Mouse (Mus musculus): ENCODE measurements around the gene H2-DMb2.
A peak's percentile ranks its signal among the peaks of the same experiment; 100 is the strongest.

The H2-DMb2 gene

DNA sequence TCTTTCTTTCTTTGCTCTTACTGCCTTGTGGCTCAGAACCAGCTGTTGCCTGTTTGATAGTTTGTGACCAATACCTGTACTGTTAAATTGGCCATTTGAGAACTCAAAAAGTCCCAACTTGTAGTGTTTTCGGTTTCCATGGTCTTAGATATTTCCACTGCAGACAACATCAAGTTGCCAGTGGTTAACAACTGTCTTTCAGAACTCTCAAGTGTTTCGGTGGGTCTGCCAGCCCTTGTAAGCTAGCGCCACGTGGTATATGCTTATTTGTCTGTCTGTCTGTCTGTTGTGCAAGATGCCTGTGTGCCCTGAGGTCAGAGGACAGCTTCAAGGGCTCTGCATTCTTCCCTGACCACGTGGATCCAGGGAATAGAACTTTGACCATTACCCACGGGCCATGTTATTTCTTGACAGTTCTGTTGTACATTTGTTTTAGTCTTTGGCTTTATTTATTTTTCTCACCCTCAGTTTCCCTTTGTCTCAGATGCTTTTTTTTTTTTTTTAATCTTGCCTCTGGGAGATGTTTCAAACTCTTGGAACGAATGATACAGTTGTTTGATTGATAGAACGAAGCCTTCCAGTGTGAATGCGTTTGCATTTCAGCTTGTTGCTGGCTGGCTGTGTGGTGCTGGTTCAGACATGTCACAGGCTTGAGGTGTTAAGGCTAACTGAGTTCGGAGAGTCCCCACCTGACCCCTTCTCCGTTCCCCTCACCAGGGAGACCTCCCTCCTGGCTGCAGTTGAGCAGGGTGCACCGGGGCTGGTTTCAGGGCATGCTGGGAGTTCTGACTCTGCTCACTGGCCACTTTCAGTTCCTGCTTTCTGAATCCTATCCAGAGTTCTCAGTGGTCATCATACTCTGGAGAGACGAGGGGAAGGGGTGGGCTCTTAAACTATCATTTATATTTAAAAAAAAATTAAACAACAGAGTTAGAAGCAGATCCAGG, 37.1 kb downstream of the H2-DMb2 start:
- no peak for DNase-seq (ENCODE audit: low spot score)

DNA sequence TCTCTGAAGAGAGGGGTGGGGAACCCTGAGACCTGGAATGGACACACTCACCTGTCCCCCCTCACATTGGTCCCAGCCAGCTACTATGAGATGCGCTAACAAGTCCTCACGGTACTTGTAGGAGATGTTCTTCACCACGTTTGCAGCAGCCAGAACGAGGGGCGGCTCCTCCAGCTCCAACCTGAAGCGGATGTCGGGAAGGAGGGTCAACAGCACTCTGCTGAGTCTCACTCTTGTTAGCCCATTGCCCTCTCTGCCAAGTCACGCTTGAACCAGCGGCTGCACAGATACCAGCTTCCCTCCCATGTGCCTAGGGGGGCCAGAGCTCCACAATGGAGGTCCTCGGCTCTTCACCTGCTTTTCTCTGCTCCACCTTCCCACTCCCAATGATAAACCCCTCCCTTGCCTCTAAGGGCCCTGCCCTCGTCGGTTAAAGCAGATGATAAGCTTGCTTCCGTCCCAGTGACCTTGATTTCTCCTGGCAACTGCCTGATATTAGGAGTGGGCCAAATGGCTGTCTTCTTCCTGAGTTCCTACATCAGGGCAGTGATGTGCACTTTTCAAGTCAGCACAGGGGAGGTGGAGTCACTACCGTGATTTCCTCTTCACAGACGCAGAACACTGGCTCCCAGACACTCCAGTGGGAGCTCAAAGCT, 40.6 kb downstream of the H2-DMb2 start:
- DNase-seq (ENCODE audit: low spot score): no peak

DNA sequence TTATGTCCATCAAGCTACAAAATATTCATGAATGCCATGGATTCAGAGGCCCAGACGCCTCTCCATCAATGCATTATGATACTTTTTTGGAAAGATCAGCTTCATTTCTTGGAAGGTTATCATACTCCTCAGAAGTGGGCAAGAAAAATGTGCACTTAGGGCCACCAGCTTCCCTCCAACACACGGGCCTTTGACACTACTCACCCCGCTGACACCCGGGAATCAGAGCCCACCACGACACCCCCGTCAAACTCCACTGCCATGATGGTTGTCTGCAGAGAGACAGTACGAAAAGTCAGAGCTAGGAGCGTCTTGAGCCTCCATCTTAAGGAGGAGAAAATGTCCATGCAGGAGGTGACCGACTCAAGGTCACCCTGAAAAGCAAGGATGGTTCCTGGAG, 42.4 kb downstream of the H2-DMb2 start:
- DNase-seq (ENCODE audit: low spot score): no peak

DNA sequence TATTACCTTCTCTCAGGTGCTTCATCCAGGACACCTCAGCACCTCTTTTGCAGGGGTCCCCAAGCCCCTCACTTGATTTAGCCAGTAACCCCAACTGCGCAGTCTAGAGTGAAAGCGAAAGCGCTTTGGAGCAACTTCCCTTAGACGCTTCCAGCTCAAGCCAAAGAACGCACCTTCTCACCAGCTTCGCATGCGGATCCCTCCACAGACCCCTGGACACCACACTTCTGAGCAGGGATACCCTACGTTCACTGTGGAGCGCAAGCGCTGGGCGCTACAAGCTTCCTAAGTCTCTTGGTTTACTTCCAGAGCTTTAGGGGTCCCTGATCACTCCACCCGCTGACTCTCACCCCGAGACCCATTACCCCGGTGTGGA, 43.8 kb downstream of the H2-DMb2 start:
- peak; percentile 47 for DNase-seq (ENCODE audit: low spot score)

DNA sequence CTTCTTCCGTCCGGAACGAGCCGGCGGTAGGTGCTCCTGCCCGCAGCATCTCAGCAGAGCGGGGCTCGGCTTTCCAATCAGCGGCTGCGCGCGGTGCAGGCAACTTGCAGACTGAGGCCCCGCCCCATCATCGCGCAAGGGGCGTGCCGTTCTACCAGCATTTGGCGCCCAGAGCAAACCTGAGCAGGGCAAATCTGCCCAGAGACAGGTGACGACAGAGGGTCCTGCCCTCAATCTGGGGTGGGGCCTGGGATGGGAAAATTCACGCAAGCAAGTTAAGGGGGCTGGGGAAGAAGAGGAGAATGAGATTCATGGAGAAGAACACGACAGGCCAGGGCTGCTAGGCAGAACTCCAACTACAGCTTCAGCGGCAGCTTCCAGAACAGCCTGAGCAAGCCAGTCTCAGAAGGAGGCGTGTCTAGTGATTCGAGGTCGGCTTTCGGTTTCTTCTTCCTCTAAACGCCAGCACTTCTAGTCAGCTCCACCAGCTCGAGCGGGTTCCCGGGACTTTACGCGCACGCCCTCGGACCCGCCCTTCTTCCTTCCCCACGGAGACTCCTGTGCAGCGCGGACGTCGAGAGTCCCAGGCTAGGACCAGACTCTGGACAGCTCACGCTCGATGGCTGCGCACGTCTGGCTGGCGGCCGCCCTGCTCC, 44.3 kb downstream of the H2-DMb2 start, which contains the start of the genes Tap1 and Psmb9:
TSS of gene Tap1 (plus strand) at position 293 of the 656 bp plus-strand sequence.
TSS of gene Psmb9 (minus strand) at position 504 of the 656 bp plus-strand sequence.
- peak; percentile 98 for DNase-seq (ENCODE audit: low spot score)

DNA sequence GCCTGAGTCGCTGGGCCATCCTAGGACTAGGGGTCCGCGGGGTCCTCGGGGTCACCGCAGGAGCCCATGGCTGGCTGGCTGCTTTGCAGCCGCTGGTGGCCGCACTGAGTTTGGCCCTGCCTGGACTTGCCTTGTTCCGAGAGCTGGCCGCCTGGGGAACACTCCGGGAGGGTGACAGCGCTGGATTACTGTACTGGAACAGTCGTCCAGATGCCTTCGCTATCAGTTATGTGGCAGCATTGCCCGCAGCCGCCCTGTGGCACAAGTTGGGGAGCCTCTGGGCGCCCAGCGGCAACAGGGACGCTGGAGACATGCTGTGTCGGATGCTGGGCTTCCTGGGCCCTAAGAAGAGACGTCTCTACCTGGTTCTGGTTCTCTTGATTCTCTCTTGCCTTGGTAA, 44.9 kb downstream of the H2-DMb2 start:
- no peak for DNase-seq (ENCODE audit: low spot score)

DNA sequence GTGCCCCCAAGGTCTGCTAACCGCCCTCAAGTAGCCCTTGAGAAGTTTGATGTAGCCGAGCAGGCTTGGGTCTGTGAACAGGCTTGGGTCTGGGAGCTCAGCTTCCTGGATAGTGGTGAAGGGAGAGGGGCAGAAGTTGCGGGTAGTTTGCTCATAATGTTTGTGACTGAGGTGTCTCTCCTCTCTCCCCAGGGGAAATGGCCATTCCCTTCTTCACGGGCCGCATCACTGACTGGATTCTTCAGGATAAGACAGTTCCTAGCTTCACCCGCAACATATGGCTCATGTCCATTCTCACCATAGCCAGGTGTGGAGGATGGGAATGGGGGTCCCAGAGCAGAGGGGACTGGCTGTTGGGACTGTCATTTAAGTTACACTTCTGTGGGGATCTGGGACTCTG, 45.9 kb downstream of the H2-DMb2 start:
- DNase-seq (ENCODE audit: low spot score): no peak

DNA sequence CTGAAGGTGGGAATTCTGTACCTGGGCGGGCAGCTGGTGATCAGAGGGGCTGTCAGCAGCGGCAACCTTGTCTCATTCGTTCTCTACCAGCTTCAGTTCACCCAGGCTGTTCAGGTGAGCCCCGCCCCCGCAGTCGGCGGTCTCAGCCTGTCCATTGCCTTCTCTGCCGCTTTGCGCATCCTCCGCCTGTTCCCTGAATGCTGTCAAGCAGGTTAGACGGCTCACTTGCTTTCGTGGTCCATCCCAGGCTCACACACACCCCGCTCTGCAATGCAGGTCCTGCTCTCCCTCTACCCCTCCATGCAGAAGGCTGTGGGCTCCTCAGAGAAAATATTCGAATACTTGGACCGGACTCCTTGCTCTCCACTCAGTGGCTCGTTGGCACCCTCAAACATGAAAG, 49.7 kb downstream of the H2-DMb2 start:
- DNase-seq (ENCODE audit: low spot score): no peak

DNA sequence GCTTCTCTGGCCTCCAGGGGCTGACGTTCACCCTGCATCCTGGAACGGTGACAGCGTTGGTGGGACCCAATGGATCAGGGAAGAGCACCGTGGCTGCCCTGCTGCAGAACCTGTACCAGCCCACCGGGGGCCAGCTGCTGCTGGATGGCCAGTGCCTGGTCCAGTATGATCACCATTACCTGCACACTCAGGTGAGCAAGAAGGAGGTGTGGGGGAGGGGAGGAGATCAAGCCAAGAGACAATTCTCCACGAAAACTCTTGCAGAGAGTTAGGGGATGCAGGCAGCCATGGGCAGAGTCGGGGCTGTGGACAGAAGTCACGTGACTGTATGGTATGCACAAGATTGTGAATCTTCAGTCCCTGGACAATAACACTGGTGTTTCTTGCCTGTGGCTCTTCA, 50.4 kb downstream of the H2-DMb2 start:
- no peak for DNase-seq (ENCODE audit: low spot score)

DNA sequence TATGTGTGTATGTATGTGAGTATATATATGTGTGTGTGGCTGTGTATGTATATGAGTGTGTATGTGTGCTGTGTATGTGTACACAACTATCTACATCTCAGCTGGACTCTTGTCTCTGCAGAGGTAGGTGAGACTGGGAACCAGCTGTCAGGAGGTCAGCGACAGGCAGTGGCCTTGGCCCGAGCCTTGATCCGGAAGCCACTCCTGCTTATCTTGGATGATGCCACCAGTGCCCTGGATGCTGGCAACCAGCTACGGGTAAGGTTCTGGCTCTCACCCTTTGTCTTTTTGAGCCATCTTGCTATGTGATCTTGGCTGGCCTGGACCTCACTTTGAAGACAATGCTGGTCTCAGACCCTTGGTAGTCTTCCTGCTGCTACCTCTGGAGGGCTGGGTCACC, 51.6 kb downstream of the H2-DMb2 start:
- DNase-seq (ENCODE audit: low spot score): no peak

DNA sequence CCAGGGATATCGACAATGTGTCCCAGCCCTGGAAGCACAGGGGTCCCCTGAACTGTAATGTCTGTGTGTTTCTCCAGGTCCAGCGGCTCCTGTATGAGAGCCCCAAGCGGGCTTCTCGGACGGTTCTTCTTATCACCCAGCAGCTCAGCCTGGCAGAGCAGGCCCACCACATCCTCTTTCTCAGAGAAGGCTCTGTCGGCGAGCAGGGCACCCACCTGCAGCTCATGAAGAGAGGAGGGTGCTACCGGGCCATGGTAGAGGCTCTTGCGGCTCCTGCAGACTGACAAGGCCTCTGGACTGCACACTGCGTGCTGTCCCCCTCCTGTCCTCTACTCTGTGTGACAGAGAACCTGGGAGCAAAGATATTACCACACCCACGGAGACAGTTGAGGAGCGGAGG, 53.4 kb downstream of the H2-DMb2 start:
- no peak for DNase-seq (ENCODE audit: low spot score)

DNA sequence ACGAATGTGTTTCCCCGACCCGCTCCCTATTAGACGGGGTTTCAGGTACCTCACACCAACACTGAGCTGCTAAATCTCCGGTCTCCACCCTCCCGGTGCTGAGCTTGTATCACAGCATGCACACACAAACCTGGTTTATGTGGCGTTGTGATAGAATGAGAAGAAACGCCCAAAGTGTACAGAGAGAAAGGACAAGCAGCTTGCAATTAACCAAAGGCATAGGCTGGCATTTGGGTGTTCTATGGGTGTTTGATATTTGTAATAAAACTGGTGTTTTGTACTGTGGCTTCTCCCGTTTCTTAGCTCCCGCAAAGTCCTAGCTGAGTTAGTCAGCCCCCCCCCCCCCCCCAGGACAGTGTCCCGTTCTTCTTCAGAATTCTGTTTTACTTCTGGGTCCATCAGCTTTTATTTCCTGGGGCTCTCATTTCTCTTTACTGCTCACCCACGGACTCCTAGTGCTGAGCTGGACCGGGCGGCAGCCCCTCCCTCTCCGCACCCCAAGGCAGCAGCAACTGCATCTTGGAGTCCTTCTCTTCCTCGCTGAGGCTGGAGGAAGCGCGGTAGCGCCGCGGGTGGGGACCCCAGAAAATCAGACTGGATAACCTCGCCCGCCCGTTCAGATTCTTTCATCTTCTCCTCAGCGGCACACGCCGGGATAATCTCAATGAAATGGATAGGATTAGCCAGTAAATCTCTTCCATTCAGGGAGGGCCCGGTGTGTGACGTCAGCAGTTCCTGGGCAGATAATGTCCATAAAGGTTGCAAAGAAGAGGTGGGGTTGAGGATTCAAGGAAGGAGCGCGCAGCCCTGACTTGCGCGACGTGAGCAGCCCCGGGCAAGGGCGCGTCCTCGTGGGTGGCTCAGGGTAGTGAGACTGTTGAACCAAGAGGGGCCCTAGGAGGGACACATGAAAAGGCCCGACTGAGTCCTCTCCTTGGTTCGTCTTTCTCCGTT, 54.1 kb downstream of the H2-DMb2 start, which contains the start of gene Psmb8:
TSS of gene Psmb8 (plus strand) at position 781 of the 954 bp plus-strand sequence.
- DNase-seq (ENCODE audit: low spot score): peak; percentile 96

DNA sequence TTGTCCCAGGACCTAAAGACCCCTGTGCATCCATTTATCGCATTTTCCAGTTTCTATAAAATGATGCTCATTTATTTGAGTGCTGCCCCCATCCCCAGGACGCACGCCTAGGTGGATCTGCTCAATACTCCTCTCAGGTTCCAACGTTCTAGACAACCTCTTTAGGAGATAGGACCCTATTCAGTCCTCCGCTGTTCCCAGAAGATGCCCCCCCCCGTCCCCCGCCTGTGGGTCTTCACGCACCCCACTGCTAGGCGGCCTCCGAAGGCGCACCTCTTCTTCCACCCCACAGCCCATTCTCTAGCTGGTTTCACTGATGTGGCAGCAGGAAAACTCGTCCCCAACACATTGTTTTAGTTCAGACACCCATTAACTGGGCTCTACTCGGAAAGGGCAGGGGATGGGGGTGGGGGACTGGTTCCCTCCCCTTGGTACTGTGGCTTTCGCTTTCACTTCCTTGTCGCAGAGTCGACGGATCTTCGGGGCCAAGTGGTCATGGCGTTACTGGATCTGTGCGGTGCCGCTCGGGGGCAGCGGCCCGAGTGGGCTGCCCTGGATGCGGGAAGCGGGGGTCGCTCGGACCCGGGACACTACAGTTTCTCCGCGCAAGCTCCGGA, 54.9 kb downstream of the H2-DMb2 start:
- peak; percentile 85 for DNase-seq (ENCODE audit: low spot score)

DNA sequence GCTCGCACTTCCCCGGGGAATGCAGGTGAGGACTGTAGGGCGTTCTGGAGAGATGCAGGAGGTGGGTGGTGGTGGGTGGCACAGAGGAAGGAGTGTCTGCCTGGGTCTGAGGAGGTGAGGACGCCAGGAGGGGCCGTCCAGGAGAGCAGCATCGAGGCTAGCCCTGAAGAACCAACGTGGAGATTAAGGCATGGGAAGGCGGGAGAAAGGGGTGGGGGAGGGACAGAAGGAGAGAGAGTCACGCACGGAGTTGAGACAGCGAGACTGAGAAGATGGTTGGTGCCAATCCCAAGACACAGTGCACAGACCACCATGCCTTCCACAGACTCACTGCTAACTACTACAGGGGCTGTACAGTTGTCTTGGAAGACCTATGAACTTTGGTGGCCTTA, 55.4 kb downstream of the H2-DMb2 start:
- no peak for DNase-seq (ENCODE audit: low spot score)

DNA sequence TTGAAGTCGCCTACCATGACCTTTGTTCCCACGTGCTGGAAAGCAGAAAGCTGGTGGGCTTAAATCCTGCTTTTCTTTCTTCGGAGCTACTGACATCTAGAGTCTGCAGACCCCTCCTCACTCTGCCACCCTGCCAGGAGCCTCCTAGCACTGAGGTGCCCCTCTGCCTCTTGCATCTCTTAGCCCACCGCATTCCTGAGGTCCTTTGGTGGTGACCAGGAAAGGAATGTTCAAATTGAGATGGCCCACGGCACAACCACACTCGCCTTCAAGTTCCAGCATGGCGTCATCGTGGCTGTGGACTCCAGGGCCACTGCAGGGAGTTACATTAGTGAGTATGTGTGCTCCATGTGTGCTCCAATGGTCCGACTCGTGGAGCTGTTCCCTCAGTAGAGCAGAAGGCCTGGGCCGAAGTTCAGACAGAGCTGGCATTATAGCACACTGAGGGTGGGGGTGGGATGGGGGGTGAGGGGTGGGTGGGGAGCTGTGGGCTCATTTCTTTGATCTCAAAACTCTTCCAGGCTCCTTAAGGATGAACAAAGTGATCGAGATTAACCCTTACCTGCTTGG, 56.0 kb downstream of the H2-DMb2 start:
- no peak for DNase-seq (ENCODE audit: low spot score)

DNA sequence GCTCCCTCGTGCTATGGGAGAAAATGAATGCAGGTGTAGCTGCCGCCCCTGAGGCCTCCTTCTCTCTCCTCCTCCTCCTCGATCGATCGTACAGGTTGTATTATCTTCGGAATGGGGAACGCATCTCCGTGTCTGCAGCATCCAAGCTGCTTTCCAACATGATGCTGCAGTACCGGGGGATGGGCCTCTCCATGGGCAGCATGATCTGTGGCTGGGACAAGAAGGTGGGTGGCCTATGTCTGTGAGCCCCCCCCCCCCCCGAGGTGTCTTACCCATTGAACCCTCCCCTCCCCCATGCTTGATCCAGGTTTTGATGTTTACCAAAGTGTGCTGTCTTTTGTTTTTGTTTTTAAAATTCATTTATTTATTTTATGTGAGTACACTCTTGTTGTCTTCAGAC, 56.9 kb downstream of the H2-DMb2 start:
- no peak for DNase-seq (ENCODE audit: low spot score)

DNA sequence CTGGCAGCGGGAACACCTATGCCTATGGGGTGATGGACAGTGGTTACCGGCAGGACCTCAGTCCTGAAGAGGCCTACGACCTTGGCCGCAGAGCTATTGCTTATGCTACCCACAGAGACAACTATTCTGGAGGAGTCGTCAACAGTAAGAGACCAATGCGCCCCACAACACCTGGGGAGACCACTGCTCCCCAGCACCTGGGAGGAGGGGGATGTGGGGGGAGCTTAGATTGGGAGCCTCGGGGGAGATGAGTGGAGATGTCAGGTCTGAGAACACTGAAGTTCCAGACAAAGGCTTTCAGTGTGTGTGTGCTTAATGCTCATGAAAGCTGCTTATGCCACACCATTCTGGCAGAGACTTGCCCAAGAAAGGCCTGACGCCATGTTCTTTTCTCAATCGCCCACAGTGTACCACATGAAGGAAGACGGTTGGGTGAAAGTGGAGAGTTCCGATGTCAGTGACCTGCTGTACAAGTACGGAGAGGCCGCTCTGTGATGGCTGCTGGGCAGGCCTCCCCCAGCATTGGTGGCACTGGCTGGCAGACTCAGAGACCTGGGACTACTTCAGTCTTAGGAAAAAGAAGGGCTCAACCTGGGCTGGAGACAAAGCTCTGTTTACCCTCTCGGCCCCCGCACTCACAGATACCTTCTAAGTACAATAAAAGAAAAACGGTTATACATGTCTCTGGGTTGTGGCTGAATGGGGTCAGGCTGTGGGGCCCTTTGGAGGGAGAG, 57.8 kb downstream of the H2-DMb2 start:
- no peak for DNase-seq (ENCODE audit: low spot score)
